Mouse (Mus musculus): ENCODE results near the gene Atp8b4.

Atp8b4 gene

GRCm38 (mm10) chr2:126432481-126433066, 67.9 kb downstream of the Atp8b4 start:
- no peak for DNase-seq

GRCm38 (mm10) chr2:126429282-126429681, 71.2 kb downstream of the Atp8b4 start:
- peak; percentile 36 to 43 for DNase-seq

- DNase-seq = no peak
These were observed 75.3 kb downstream of the Atp8b4 start for GRCm38 (mm10) chr2:126425223-126425622.

GRCm38 (mm10) chr2:126424714-126425113, 75.8 kb downstream of the Atp8b4 start:
- no peak for DNase-seq

- DNase-seq = no peak
These were observed 79.6 kb downstream of the Atp8b4 start for GRCm38 (mm10) chr2:126420901-126421300.

GRCm38 (mm10) chr2:126418916-126419315, 81.6 kb downstream of the Atp8b4 start:
- no peak for DNase-seq

- no peak for DNase-seq
These were observed 83.7 kb downstream of the Atp8b4 start for GRCm38 (mm10) chr2:126416772-126417171.

GRCm38 (mm10) chr2:126415981-126416380, 84.5 kb downstream of the Atp8b4 start:
- no peak for DNase-seq

- DNase-seq = no peak
These were observed 87.7 kb downstream of the Atp8b4 start for GRCm38 (mm10) chr2:126412759-126413158.

- DNase-seq = no peak
These were observed 101.0 kb downstream of the Atp8b4 start for GRCm38 (mm10) chr2:126399454-126399853.

- DNase-seq = no peak
These were observed 101.5 kb downstream of the Atp8b4 start for GRCm38 (mm10) chr2:126399017-126399416.

- no peak for DNase-seq
These were observed 102.3 kb downstream of the Atp8b4 start for GRCm38 (mm10) chr2:126398216-126398615.

- no peak for DNase-seq
These were observed 103.0 kb downstream of the Atp8b4 start for GRCm38 (mm10) chr2:126397513-126397912.

GRCm38 (mm10) chr2:126394924-126395323, 105.5 kb downstream of the Atp8b4 start:
- no peak for DNase-seq

GRCm38 (mm10) chr2:126387458-126388037, 112.9 kb downstream of the Atp8b4 start:
- no peak for DNase-seq

- DNase-seq = no peak
These were observed 114.4 kb downstream of the Atp8b4 start for GRCm38 (mm10) chr2:126386056-126386455.

- DNase-seq = no peak
These were observed 120.2 kb downstream of the Atp8b4 start for GRCm38 (mm10) chr2:126380300-126380699.

- DNase-seq = no peak
These were observed 128.8 kb downstream of the Atp8b4 start for GRCm38 (mm10) chr2:126371634-126372033.

GRCm38 (mm10) chr2:126369815-126370214, 130.7 kb downstream of the Atp8b4 start:
- no peak for DNase-seq

- DNase-seq = no peak
These were observed 136.4 kb downstream of the Atp8b4 start for GRCm38 (mm10) chr2:126363745-126364725.

GRCm38 (mm10) chr2:126363050-126363744, 137.3 kb downstream of the Atp8b4 start:
- DNase-seq = peak; percentile 56 to 69

- no peak for DNase-seq
These were observed 139.2 kb downstream of the Atp8b4 start for GRCm38 (mm10) chr2:126361131-126361810.
